Mouse (Mus musculus) sigmoid colon, adult 10 weeks (tissue): Measurements from ENCODE around the gene Gng12. TPM values are rescaled to one million over a fixed set of nuclear protein-coding genes. Genes with fewer than 3 reads are reported as not detected.

Experiments used
- polyA plus RNA-seq: library from polyadenylated mRNA; stranded (reverse); fragments of 350-450 nt; fragmentation: Illumina TruSeq; extraction: RNeasy Lipid Tissue Mini Kit (QIAGEN cat#74804); gene quantifications from one replicate; pipeline ENCODE4 v1.2.3, GENCODE M21; 2014; ENCODE audit warnings: low read depth, low replicate concordance

Gene Gng12
- 512 TPM for polyA plus RNA-seq

GRCm38 (mm10) chr6:66896119-66896920 is at the start of gene Gng12:
Gene Gng12, plus strand, starts transcription at chr6:66896397.

GRCm38 (mm10) chr6:67036837-67037628 is 140.8 kb downstream of the Gng12 start, which contains the start of gene Gadd45a:
Gene Gadd45a, minus strand, starts transcription at chr6:67037457.

Other genes with a start within 250 kb of the Gng12 start
- gene Vmn1r35, start 210.5 kb upstream of the Gng12 start, polyA plus RNA-seq = not detected
- not detected for gene Vmn1r36, start 177.2 kb upstream of the Gng12 start, polyA plus RNA-seq
- not detected for gene Vmn1r37, start 167.0 kb upstream of the Gng12 start, polyA plus RNA-seq
- not detected for gene Vmn1r38, start 113.8 kb upstream of the Gng12 start, polyA plus RNA-seq
- gene Vmn1r39, start 85.8 kb upstream of the Gng12 start, polyA plus RNA-seq = not detected
- 78.6 TPM for gene Gadd45a, start 141.1 kb downstream of the Gng12 start, polyA plus RNA-seq